Mouse (Mus musculus) bone marrow, adult 2 months (tissue): ENCODE measurements at regions not wholly inside any gene's neighbourhood (a gene's known extent, or its start where the extent isn't known, plus 50 kb on each side); places are given as distances from the start of the nearest gene placed in this dataset.

Experiments
- H3K27ac ChIP-seq: fragments of 200-500 bp; 2 replicates; pipeline ENCODE4 v1.5.1; 2012; ENCODE audit warnings: low read depth, mild to moderate bottlenecking, control low read depth, inconsistent platforms, low read length; ENCODE audit not compliant: control insufficient read depth, poor library complexity, insufficient read depth
- H3K4me1 ChIP-seq: fragments of 200-500 bp; 2 replicates; pipeline ENCODE4 v1.6.1; 2011; ENCODE audit warnings: low read length; ENCODE audit not compliant: control insufficient read depth, insufficient read depth
- H3K4me3 ChIP-seq: fragments of 200-500 bp; replicated peaks from 2 replicates; pipeline ENCODE3; 2011; ENCODE audit warnings: mild to moderate bottlenecking, low read depth, low read length, control low read depth; ENCODE audit not compliant: control insufficient read depth
- CTCF ChIP-seq: fragments of 200-500 bp; IDR thresholded peaks from 2 replicates; pipeline ENCODE4 v1.5.1; 2011; ENCODE audit warnings: low read length, control low read depth; ENCODE audit not compliant: control insufficient read depth, insufficient read depth
- POLR2A ChIP-seq: fragments of 200-500 bp; IDR thresholded peaks from 2 replicates; pipeline ENCODE4 v1.6.1; 2011; ENCODE audit warnings: low read depth, mild to moderate bottlenecking, control low read depth, low read length, borderline replicate concordance; ENCODE audit not compliant: control insufficient read depth
- WGBS: fragments of 180-500 bp; shearing (Covaris S2); methylation state at CpG from one replicate; pipeline ENCODE4 v1.1.7; 2018; 5-methylcytosine and 5-hydroxymethylcytosine counted together

DNA sequence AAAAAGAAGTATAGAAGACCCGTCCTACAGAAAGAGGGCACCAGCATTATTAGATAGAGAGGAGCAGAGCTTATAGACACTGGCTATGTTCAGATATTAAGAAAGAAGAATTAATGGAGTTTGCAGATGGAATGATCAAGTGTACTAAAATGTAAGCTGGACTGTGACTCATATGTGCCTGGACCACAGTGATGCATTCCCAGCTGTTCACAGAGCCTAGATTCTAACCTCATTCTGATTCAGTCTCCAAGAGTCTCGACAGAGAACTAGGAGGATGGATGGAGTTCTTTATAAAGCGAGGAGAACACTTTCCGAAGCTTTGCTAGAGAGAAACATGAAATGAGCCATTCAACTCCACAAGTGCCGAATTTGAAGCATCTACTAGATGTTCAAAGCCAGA lies 345.4 kb downstream of the Adgrl2 start:
- 77% methylated on average over 5 of the region's 5 CpGs for whole genome bisulfite sequencing
- H3K27ac ChIP-seq = no peak overlapping the region
- H3K4me1 ChIP-seq = no peaks in the 10 kb centered on the region
- no peak overlapping the region for H3K4me3 ChIP-seq
- TF ChIP-seq CTCF (no peak), POLR2A (no peak)

DNA sequence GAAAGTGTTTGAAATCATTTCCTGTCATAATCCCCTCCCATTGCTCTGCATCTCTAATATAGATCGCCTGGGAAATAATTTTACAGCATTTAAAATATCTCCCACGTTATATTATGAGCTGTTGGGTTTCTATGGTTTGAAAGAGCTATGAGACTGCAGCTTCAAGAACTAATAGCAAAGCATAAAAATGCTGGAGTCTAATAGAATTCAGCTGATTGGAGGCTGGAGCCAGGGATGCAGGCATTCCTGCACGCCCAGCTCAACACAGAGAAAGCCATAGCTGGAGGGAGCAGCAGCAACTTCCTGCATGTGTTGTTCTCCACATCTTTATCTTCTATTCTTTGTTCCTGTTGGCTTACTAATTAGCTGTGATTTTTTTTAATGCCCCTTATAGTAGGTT lies 348.8 kb downstream of the Adgrl2 start:
- no peak overlapping the region for H3K4me3 ChIP-seq
- WGBS = 76% methylated on average over 3 of the region's 3 CpGs
- TF ChIP-seq CTCF (no peak), POLR2A (no peak)
- no peaks in the 10 kb centered on the region for H3K4me1 ChIP-seq
- no peak overlapping the region for H3K27ac ChIP-seq

DNA sequence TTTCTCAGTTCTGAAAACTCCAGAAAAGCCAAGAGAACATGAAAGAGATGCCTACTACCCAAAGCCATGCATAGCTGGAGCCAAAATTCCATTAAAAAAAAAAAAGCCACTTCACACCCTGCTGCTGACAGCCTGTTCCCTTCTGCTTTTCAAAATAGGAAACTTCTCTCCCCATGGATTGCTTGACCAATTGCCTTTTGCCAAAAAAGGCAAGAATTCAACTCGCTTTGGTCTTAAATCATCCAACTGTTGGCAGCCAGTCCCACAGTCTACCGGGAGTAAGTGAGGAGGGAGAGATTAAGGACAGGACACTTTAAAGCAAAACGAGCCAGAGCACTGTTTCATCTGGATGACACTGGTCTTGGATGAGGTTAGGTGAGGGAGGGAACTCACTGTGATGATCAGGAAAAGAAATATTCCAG lies 349.7 kb downstream of the Adgrl2 start:
- Histone ChIP-seq H3K4me3 (no peak overlapping the region), H3K4me1 (no peaks in the 10 kb centered on the region), H3K27ac (no peak overlapping the region)
- 57% methylated on average over 3 of the region's 3 CpGs for WGBS
- TF ChIP-seq POLR2A = no peak
- no peak for TF ChIP-seq CTCF

DNA sequence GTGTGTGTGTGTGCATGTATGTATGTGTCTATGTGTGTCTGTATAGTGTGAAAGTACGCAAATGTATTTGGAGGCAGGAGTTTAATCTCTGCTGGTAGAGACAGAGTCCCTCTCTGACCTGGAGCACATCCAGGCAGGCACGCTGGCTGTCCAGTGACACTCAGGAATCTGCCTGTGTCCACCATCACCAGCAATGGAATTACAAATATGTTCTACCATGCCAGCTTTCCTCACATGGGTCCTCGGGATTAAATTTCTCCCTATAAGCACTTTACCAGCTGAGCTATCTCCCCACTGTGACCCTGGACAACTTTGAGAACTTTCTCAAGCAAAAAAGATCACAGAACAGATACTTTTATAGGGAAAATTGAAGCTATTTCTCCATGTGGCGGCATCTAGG lies 355.3 kb downstream of the Adgrl2 start:
- TF ChIP-seq POLR2A = no peak
- no peak for TF ChIP-seq CTCF
- no peak overlapping the region for H3K4me3 ChIP-seq
- no peak overlapping the region for H3K27ac ChIP-seq
- 69% methylated on average over 4 of the region's 4 CpGs for WGBS
- H3K4me1 ChIP-seq = no peaks in the 10 kb centered on the region

DNA sequence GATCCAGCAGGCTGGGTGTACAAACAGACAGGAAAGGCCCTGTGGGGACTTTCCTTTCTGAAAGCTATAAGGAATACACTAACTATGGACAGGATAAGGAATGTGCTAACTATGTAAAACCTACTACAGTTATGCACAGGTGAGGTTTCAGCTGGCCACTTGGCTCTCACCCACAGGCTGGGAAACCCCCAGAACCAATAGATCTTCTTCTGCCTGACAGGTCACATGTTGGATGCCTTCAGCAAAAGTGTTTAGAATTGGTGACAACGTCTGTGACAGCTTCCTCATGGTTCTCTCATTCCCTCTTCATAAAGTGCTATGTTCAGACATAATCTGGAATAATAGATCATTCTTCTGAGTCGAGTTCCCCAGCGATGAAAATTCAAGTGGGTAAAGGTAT lies 356.0 kb downstream of the Adgrl2 start:
- H3K27ac ChIP-seq = no peak overlapping the region
- no peak for TF ChIP-seq CTCF
- TF ChIP-seq POLR2A = no peak
- no peaks in the 10 kb centered on the region for H3K4me1 ChIP-seq
- WGBS = 46% methylated on average over 3 of the region's 3 CpGs
- H3K4me3 ChIP-seq = no peak overlapping the region

DNA sequence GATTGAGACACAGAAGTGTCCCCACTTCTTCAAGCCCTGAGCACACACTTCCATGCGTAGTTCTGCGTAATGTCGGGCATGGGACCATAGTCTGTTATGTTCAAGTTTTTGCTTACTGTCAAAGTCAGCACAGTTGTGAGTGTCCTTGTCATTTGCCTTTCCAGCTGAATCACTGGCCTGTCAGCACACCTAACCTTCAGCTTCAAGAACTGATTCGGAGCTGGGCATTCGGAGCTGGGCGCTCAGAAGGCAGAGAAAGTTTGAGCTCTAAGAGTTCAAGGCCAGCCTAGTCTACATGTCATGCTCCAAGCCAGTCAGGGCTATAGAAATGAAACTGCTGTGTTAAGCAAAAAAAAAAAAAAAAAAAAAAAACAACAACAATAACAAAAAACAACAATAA lies 357.1 kb downstream of the Adgrl2 start:
- Histone ChIP-seq H3K27ac (no peak overlapping the region), H3K4me3 (no peak overlapping the region), H3K4me1 (no peaks in the 10 kb centered on the region)
- 92% methylated on average over 6 of the region's 6 CpGs for WGBS
- TF ChIP-seq CTCF = no peak
- TF ChIP-seq POLR2A = no peak

DNA sequence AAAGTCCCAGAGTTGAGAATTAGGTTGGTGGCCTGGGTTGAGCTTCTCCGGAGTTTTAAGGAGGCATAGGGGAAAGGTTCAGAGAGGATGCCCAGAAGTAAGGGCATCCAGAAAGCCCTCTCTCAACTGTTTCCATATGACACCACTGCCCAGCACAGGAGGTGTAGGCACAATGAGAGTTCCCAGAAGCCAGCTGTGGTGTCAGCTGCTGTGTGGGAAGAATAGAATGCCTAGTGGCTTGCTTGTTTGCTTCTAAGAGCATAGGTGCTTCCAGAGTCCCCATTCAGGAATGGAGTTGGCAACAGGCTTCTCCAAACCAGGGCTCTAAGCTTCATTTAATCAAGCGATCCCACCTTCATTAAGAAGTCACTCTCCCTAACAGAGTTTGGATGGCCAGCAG lies 357.9 kb downstream of the Adgrl2 start:
- Histone ChIP-seq H3K27ac (no peak overlapping the region), H3K4me1 (no peaks in the 10 kb centered on the region), H3K4me3 (no peak overlapping the region)
- WGBS = 85% methylated on average over 2 of the region's 2 CpGs
- TF ChIP-seq CTCF (no peak), POLR2A (no peak)

DNA sequence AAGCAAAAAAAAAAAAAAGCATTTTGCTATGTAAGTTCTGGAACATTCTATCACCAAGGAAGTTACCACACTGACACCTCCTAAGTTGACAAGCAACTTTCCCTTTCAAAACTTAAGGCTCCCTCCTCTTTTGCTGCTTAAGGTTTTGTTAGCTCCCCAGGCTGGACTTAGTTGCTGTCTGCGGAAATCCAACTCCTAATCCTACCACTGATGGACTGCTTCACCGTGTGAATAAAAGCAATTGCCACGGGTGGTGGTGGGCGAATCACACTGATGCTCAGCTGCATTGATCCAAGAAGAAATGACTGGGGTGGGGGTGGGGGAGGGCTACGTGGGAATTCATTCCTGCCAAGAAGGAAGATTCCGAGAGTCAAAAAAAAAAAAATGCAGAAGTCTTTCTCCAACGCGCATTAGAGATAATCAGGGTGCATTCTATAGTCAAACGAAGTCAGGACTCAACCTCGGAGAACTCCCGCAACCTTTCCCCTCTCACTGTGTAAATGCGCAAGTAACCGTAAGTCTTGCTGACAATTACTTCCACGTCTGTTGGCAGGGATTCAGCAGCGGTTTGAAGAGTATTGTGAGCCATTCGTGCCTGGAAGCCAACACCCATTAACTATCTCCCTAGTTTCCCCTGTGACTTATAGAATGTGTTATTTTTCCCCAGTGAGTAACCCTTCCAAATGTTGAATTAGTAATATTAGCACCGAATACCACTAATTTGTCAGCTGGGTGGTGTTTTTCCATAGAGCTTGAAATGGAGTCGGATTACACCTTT lies 358.8 kb downstream of the Adgrl2 start:
- no peaks in the 10 kb centered on the region for H3K4me1 ChIP-seq
- H3K4me3 ChIP-seq = no peak overlapping the region
- TF ChIP-seq CTCF (no peak), POLR2A (no peak)
- H3K27ac ChIP-seq = no peak overlapping the region
- WGBS = 85% methylated on average over 18 of the region's 18 CpGs

DNA sequence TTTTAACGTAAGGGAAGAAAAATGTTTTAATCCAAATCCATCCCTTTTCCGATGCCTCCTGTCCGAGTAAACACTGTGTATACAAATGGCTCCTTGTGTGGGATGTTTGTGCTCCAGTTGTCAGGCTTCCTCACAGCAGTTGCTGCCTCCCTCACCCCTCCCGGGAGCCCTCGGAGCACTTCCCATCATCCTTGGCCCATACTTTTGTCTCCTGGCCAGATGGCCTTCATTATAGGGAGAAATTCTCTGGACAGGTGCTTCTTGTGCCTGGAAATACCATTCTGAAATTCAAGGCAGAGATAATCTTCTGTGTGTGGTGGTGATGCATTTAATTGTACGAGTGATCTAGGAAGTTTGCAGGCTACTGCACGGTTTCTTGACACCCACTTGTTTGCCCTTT lies 359.5 kb downstream of the Adgrl2 start:
- H3K27ac ChIP-seq = no peak overlapping the region
- H3K4me1 ChIP-seq = no peaks in the 10 kb centered on the region
- 80% methylated on average over 7 of the region's 7 CpGs for WGBS
- no peak for TF ChIP-seq POLR2A
- no peak overlapping the region for H3K4me3 ChIP-seq
